8 mouse cellular contexts compared by ENCODE assay signal in genomic region chr2:154613118-154614115, GRCm38 (mm10). TPM values are rescaled to one million over a fixed set of nuclear protein-coding genes. Genes with fewer than 3 reads are reported as not detected.
DNase-seq lines count a peak whose midpoint lies in the region; ATAC-seq and TF ChIP-seq lines count a peak whose summit lies in the region.

Gene Zfp341 (plus strand): TSS chr2:154613297.
Gene 4930519P11Rik (minus strand): TSS chr2:154613437.

- H3K9me3 ChIP-seq in hindbrain, postnatal 0 days (ENCODE audit: low read length) = no peaks in the 10 kb centered on the region

- no peaks in the 10 kb centered on the region for H3K27me3 ChIP-seq in hindbrain, postnatal 0 days (ENCODE audit: insufficient read depth, low read length)

- DNase-seq in gastrocnemius, adult 2 months = peak; percentile 95
- DNase-seq in hindbrain, postnatal 0 days (ENCODE audit: low spot score) = peak; percentile 95
- DNase-seq in left cerebral cortex, adult 8-10 months (ENCODE audit: low spot score in 2 of 2) = peak; percentile 82 to 86
- DNase-seq in right cerebral cortex, adult 18-20 months = peak; percentile 86
- peak; percentile 87 for DNase-seq in urinary bladder, adult 2 months (ENCODE audit: low spot score)

- H3K36me3 ChIP-seq in hindbrain, postnatal 0 days (ENCODE audit: insufficient read depth, low read length) = no peaks in the 10 kb centered on the region

- peak within 1 kb of the TSS; percentile 92 for H3K4me3 ChIP-seq in gastrocnemius, adult 2 months
- H3K4me3 ChIP-seq in hindbrain, postnatal 0 days (ENCODE audit: low read length) = peak within 1 kb of the TSS; percentile 56

- H3K4me2 ChIP-seq in hindbrain, postnatal 0 days (ENCODE audit: low read depth, low read length) = peak within 1 kb of the TSS; percentile 60

- intact Hi-C loops in gastrocnemius, adult 2 months (cut with DNase I) = loop anchor here (2.0 to 5.0 kb wide), 3 partner anchors 21 to 201 kb away; partner anchors contain the start of gene Actl10

- ATAC-seq in activated CD4-positive, CD25-positive, alpha-beta regulatory T cell, adult 4 months = peak; percentile 78
- ATAC-seq in common myeloid progenitor, adult 5-6 weeks (replicated peaks; ENCODE audit: low read depth, poor library complexity, severe bottlenecking) = peak; percentile 76
- peak; percentile 95 for ATAC-seq in hindbrain, postnatal 0 days
- peak; percentile 87 for ATAC-seq in megakaryocyte, adult 5-6 weeks (ENCODE audit: poor library complexity, severe bottlenecking)

- H3K27ac ChIP-seq in gastrocnemius, adult 2 months = peak within 1 kb of the TSS; percentile 97
- H3K27ac ChIP-seq in hindbrain, postnatal 0 days = peak within 1 kb of the TSS; percentile 91

- TF ChIP-seq CTCF in gastrocnemius, adult 2 months (IDR thresholded peaks at IDR 0.05) = peak; percentile 97
- peak; percentile 64 for TF ChIP-seq CTCF in hindbrain, postnatal 0 days (IDR thresholded peaks at IDR 0.05; ENCODE audit: low read depth)

- H3K4me1 ChIP-seq in hindbrain, postnatal 0 days (ENCODE audit: insufficient read depth, low read length) = peaks cover 7% of the 10 kb centered on the region; the same call in 1 of the 2 replicates

- WGBS in hindbrain, postnatal 0 days = under 1% methylated on average over 65 of the region's 98 CpGs

- H3K9ac ChIP-seq in hindbrain, postnatal 0 days (replicated peaks; ENCODE audit: low read length) = peak within 1 kb of the TSS; percentile 75

RNA-seq across cellular contexts. Expression of gene Zfp341, which starts in this region (rescaled TPM):
- under 1 TPM; 0.37 to 0.73 TPM for polyA plus RNA-seq in activated CD4-positive, CD25-positive, alpha-beta regulatory T cell, adult 4 months (2017; shearing (Covaris generic))
- total RNA-seq in common myeloid progenitor, adult 5-6 weeks (2017) = 0.34 and 0.87 TPM in 2 replicates
- 1 to 10 TPM; 2.6 to 3.5 TPM for total RNA-seq in gastrocnemius, adult 2 months (2021)
- 7.0 and 8.5 TPM in 2 replicates for total RNA-seq in hindbrain, postnatal 0 days (2014; rRNA removed)
- 1.5 and 1.6 TPM in 2 replicates for polyA plus RNA-seq in hindbrain, postnatal 0 days (2015; fragmentation: Nextera tagmentation; extraction: Ambion mirVana)
- 10 to 100 TPM in 3 of 4 experiments, 1 to 10 TPM in 1; 9.5 to 10.9 (median 10.2) TPM for total RNA-seq in left cerebral cortex, adult 8-10 months (2022)
- total RNA-seq in megakaryocyte, adult 5-6 weeks (2015) = 2.2 and 2.3 TPM in 2 replicates
- total RNA-seq in megakaryocyte, adult 5-6 weeks (2017) = 1.5 and 1.8 TPM in 2 replicates
- 3.6 and 3.7 TPM in 2 replicates for polyA plus RNA-seq in urinary bladder, adult 2 months (2012; rRNA removed)

RNA-seq across cellular contexts. Expression of gene 4930519P11Rik, which starts in this region (rescaled TPM):
- not detected for polyA plus RNA-seq in activated CD4-positive, CD25-positive, alpha-beta regulatory T cell, adult 4 months (2017; shearing (Covaris generic))
- total RNA-seq in common myeloid progenitor, adult 5-6 weeks (2017) = not detected in 2 replicates
- total RNA-seq in gastrocnemius, adult 2 months (2021) = not detected
- not detected in 2 replicates for total RNA-seq in hindbrain, postnatal 0 days (2014; rRNA removed)
- 0.54 TPM in 1 of 2 replicates, not detected in the other for polyA plus RNA-seq in hindbrain, postnatal 0 days (2015; fragmentation: Nextera tagmentation; extraction: Ambion mirVana)
- total RNA-seq in left cerebral cortex, adult 8-10 months (2022) = not detected
- total RNA-seq in megakaryocyte, adult 5-6 weeks (2015) = 2.7 TPM in 1 of 2 replicates, not detected in the other
- 0.85 TPM in 1 of 2 replicates, not detected in the other for total RNA-seq in megakaryocyte, adult 5-6 weeks (2017)
- 0.43 and 0.49 TPM in 2 replicates for polyA plus RNA-seq in urinary bladder, adult 2 months (2012; rRNA removed)

Comparison
In these comparisons a context has a peak if more than half of its experiments do, and no peak if none do; other contexts are left out.
1. Peak in every context shown above with its lines: DNase-seq, ATAC-seq, H3K4me3 ChIP-seq and H3K27ac ChIP-seq.
2. Peak in ATAC-seq in activated CD4-positive, CD25-positive, alpha-beta regulatory T cell, adult 4 months; RNA of the genes that start here not detected or under 1 TPM.
3. Peak in ATAC-seq in common myeloid progenitor, adult 5-6 weeks; RNA of the genes that start here not detected or under 1 TPM.